Mouse (Mus musculus) thymus, adult 2 months (tissue): ENCODE results near the gene Zfp385a.

ENCODE experiments used
- CTCF ChIP-seq: fragments of 200-500 bp; IDR thresholded peaks from 2 replicates; pipeline ENCODE4 v1.5.1; 2012; ENCODE audit warnings: mild to moderate bottlenecking, control low read depth, low read length, moderate library complexity, borderline replicate concordance; ENCODE audit not compliant: control insufficient read depth, poor library complexity, insufficient read depth; ENCODE audit errors: extremely low read depth
- POLR2A ChIP-seq: fragments of 200-500 bp; IDR thresholded peaks from 2 replicates; pipeline ENCODE4 v1.6.1; 2012; ENCODE audit warnings: mild to moderate bottlenecking, low read length, control low read depth, moderate library complexity; ENCODE audit not compliant: control insufficient read depth, poor library complexity, insufficient read depth; ENCODE audit errors: extremely low read depth

DNA sequence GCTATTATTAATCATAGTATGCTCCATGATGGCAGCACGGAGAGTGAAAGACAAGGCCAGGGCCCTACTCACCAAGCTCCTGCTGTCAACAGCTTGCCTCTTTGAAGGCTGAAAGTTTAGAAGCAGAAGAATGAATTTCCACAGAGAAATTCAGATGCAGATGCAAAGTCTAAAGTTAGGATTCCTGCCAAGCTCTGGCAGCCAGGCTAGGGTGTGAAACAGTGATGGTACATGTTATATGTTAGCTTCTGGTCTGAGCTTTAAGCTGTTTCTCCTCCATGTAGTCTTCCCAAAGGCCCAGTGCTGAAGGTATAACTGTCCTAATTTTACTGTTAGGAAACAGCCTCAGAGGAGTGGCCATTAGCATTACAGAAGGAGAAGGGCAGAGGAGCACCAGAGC lies 29.2 kb upstream of the Zfp385a start:
- TF ChIP-seq CTCF: no peak
- no peak for TF ChIP-seq POLR2A
